Mouse (Mus musculus) megakaryocyte progenitor cell, adult 5-6 weeks (primary cell): ENCODE measurements around the gene Cbx5. TPM values are rescaled to one million over a fixed set of nuclear protein-coding genes. Genes with fewer than 3 reads are reported as not detected.
"Not testable (repeated sequence)": the region's sequence is repeated elsewhere in the genome, so short reads cannot be mapped to it uniquely, and the experiment has no call there.

Experiments used
- ATAC-seq: replicated peaks from 2 replicates; pipeline ENCODE4 v1.8.0; 2016; ENCODE audit warnings: mild to moderate bottlenecking, moderate TSS enrichment, inconsistent platforms; ENCODE audit not compliant: poor library complexity
- total RNA-seq, 2 experiments: library from RNA; stranded (forward) in 1 of 2; stranded (reverse) in 1 of 2; fragments of 157-497, 149-512 nt in 1 of 2; fragments of 200-1000 nt in 1 of 2; gene quantifications; 2 replicates each; pipeline versions ENCODE4 v1.2.3 to v1.2.4; 2015 to 2017

The Cbx5 gene
- total RNA-seq (2015): 112 and 119 TPM in 2 replicates
- 194 and 261 TPM in 2 replicates for total RNA-seq (2017)

DNA sequence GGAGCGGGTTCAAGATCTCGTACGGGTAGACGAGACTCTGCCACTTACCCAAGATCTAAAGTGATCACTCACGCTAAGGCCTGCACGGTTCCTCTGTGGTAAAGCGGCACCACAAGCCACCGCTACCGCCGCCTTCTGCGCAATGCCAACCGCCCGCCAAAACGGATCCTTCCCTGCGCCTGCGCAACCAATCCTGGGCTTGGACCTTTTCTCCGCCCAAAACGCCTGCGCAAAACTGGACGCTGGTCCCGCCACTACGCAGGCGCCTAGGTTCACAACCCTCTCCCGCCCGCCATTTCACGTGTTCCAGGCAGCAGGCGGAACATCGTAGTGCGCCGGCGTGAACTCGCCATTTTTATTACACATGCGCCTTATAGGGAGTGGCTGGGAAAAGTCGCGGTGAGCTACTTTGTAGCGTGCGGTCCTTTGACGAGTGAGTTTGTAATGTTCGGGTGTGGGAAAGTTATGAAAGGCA is at the start of gene Cbx5:
TSS of gene Cbx5 (minus strand) at position 132 of the 475 bp plus-strand sequence.
- peak; percentile 62 for ATAC-seq

DNA sequence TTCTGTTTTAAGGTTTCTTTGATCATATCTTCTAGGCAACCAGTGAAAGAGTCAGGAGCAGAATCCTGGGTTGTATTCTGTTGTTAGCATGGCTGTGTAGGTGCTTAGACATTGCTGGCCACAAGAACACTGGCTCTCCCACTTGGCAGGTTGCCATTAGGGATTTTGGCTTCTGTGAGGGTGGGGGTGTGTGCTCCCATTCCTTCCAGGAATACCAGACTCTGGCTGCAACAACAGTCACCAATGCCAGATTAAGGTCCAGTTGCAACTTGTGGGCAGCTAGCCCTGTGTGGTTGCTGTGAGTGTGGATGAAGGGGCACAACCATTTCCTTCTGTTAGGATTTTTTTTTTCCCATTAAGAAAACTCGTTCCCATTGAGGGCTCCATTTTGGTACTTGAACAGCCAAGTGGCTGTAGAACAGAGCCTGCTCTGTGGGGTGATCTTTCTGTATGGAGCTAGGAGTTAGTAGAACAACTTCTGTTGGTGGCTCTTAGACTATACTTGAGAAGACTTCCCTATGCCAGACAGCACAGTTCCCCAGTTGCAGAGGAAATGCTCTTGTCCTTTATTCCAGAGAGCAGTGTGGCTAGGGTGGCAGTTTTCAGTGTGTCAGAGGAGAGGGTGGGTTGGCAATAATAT is 46.3 kb upstream of the Cbx5 start:
- no peak for ATAC-seq

DNA sequence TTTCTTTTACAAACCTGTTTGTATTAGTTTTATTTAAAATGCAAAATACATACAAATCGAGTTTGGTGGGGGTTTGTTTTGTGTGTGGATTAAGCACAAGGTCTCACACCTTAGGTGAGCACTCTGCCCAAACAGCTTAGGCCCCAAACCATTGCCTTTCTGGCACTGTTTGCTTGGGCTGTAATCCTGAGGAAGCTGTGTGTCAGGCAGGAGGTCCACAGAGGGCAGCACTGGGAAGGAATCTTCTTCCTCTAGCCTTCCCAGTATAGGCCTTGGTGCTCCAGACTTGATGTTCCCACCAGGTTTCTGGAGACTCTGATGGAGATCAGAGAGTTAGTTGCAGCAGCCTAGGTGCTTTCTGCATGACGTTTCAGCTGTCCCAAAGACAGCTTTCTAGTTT is 45.0 kb upstream of the Cbx5 start:
- ATAC-seq: no peak

DNA sequence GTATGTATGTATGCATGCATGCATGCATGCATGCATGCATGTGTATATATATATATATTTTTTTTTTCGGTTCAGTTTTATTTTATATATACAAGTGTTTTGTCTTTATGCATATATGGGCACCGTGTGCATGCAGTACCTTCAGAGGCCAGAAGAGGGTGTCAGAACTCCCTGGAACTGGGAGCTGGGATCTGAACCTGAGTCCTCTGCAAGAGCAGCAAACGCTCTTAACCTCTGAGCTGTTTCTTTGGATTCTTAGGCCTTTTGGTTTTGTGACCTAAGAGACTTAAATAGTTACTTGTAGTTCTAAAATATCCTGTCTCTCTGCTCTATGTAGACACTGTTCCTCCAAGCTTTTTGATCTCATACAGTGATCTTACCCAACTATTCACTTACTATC is 44.5 kb upstream of the Cbx5 start:
- peak; percentile 73 for ATAC-seq

DNA sequence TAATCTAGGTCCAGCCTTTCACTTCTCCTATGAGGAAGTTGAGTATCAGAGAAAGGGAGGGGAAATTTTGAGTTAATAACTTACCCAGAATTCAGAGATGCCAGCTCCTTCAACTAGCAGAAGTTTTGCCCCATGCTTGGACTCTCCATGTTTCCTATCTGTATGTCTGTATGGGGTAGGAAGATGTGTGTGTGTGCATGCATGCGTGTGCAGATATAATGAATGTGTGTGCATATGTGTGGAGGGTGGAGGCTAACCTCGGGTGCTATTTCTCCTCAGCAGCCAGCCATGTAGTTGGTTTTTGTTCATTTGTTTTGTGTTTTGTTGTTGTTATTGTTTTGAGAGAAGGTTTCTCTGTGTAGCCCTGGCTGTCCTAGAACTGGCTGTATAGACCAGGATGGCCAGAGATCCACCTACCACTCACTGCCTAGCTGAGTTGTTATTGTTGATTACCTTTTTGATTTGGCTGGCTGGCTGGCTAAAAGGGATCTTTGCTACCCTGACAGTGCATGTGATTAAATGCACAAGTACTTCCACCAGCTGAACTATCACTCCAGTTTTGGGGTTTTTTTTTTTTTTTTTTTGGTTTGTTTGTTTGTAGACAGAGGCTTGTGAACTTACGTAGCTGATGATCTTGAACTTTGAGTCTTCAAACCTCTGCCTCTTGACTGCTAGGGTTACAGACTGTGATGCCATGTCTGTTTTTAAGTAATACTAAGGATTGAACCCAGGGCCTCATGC is 42.0 kb upstream of the Cbx5 start:
- ATAC-seq: no peak

DNA sequence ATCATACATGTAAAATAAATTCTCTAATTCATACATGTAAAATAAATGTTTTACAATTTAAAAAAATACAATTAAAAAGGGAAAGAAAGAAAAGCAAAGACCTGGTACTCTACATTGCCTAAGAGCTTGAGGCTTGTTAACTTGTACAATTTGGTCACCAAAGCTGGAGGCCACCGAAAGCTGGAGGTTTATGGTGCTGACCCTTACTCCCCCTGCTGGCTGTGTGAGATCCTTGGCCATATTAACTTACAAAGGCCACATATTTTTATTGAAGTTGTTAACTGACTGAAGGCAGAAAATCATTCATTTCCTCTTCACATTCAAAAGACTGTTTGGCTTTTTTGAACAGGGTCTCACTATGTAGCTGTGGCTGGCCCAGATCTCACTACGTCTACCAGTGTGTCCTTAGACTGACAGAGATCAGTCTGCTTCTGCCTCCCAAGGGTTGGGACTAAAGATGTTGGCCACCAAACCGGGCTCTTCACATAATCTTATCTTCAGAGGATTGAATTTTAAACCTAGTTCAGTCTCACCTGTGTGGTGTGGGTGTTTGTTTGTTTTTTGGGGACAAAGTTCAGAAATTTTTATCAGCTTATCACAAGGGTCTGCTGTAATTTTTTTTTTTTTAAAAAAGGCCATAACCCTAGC is 41.3 kb upstream of the Cbx5 start:
- peak; percentile 85 for ATAC-seq

DNA sequence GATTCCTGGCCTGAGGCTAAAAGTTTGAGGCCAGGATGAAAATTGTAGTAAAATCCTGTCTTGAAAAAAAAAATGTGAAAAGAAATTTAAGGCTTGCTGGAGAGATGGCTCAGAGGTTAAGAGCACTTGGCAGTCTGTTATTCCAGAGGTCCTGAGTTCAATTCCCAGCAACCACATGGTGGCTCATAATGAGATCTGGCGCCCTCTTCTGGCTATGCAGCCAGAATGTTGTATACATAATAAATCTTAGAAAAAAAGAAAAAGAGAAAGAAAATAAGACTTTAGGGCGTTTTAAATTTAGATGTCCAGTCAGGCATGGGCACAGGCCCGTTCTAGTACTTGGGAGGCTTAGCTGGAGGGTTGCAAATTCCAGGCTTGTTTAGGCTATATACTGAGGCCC is 40.1 kb upstream of the Cbx5 start:
- ATAC-seq: peak; percentile 37; the same call in 1 of the 2 replicates

DNA sequence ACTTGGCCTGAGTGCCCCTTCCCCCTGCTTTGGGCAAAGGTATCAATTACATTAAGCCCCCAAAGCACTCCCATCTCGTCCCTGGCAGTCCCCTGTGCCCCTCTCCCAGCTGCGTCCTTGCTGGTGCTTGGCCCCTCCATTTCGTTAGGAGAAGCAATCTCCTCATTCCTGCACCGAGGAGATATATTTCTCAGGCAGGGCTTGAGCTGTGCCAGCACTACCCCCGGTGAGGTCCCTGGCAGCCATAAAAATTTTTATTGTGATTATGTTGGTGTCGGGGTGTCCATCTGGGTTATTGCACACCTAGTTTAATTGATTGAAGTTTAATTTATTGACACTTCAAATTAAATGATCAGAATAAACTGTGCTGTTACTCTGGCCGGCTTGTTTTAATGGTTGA is 38.3 kb upstream of the Cbx5 start:
- no peak for ATAC-seq

DNA sequence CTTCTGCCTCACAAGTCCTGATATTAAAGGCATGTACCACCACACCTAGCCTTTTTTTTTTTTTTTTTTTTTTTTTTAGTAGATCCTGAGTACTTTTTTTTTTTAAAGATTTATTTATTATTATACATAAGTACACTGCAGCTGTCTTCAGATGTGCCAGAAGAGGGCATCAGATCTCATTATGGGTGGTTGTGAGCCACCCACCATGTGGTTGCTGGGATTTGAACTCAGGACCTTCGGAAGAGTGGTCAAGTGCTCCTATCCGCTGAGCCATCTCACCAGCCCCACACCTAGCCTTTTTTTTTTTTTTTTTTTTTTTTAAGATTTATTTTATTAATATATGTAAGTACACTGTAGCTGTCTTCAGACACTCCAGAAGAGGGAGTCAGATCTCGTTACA is 36.3 kb upstream of the Cbx5 start:
- ATAC-seq: not testable (repeated sequence)

DNA sequence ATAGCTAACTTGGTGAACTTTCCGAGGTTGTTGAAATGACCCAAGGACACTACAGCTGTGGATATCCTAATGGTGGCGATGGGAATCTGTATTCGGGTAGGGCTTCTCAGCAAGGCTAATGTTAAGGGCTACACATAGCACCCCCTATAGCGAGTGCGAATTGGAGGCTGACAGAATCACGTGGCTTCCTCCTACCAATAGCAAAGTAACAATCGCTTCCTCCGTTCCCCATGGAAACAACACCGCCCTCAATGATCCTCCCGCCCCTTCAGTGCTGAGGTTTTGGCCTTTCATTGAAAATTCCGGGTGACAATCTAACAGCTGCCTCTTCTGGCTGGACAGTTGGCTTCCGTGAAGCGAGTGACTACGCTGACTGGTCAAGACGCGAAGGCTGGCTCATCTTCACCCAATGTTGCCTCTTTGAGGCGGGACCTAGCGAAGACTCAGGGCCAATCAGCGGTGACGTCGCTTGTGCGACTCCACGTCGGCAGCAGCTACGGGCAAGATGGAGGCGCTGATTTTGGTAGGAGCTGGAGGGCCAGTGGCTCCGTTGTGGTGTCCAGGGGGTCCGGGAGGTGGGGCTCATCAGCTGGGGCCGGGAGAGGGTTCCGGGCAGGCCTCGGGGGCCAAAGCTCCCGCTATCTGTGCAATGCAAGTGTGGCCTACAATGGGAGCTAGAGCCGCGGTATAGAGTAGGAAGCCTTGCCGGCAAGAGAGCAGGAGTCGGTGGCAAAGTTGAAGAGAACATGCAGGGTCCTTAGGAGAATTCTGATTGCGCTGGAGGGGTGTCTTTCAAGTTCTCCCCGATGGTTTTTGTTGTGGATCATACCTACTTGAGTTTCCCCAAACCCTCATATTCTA is 33.0 kb upstream of the Cbx5 start, which contains the start of gene Copz1:
TSS of gene Copz1 (plus strand) at position 296 of the 861 bp plus-strand sequence.
- ATAC-seq: peak; percentile 93

DNA sequence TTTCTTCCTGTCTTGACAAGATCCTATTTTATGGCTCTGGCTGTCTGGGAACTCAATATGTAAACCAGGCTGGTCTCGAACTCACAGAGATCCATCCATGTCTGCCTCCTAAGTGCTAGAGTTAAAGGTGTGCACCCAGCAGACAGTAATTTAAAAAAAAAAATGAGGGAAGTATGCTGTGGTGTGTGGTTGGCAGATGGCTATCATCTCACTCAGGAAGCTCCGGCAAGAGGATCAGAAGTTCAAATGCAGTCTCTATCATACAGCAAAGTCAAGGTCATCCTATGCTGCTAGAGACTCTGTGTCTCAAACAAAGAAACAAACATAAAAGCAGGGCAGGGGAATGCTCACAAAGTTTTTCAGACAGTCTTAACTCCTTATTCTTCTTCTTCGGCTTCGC is 29.3 kb upstream of the Cbx5 start:
- peak; percentile 25; the same call in 1 of the 2 replicates for ATAC-seq

DNA sequence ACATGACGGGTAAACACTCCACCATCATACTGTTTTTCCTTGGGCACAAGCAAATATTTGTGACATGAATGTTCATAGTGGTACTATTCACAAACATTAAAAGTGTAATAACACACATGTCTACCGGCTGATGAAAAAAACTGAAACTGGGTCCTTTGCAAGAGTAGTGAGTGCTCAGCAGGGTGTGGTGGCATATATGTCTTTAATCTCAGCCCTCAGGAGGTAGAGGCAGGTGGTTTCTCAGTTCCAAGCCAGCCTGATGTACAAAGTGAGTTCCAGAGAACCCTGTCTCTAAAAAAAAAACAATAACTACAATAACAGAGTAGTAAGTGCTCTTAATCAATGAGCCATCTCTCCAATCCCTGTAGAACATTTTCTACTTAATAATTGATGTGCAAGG is 25.2 kb upstream of the Cbx5 start:
- ATAC-seq: no peak

DNA sequence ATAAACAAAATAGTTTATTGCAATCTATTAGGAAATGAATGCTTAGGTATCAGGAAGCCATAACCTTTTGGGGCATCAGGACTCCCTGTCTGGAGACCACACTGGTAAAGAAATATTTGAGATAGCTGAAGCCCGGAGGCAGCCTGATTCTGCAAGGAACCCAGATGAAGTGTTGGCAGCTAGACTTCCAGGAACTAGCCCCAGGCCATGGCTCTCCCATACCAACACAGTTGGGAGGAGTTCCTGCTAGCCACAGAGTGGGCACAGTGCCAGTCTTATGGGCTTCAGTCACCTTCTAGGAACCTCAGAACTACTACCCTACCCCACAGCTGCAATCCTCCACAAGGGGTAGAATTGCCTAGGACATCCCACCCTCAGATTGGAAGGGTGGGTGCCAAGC is 20.4 kb upstream of the Cbx5 start:
- peak; percentile 24 for ATAC-seq

DNA sequence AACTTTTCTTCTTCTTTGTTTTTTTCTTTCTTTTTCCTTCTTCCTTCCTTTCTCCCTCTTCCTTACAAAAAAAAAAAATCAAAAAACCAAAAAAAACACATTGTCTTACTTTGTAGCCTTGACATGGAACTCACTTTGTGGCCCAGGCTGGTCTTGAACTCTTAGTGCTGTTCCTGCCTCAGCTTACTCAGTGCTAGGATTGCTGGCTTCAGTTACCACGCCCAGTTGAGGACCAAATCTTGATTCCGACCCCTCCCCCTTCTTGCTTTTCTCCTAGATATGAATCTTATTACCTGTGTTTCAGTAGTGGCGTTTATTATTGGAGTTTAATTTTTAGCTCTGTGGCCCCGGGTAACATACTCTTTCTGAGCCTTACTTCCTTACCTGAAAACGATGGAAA is 19.5 kb upstream of the Cbx5 start:
- ATAC-seq: no peak

DNA sequence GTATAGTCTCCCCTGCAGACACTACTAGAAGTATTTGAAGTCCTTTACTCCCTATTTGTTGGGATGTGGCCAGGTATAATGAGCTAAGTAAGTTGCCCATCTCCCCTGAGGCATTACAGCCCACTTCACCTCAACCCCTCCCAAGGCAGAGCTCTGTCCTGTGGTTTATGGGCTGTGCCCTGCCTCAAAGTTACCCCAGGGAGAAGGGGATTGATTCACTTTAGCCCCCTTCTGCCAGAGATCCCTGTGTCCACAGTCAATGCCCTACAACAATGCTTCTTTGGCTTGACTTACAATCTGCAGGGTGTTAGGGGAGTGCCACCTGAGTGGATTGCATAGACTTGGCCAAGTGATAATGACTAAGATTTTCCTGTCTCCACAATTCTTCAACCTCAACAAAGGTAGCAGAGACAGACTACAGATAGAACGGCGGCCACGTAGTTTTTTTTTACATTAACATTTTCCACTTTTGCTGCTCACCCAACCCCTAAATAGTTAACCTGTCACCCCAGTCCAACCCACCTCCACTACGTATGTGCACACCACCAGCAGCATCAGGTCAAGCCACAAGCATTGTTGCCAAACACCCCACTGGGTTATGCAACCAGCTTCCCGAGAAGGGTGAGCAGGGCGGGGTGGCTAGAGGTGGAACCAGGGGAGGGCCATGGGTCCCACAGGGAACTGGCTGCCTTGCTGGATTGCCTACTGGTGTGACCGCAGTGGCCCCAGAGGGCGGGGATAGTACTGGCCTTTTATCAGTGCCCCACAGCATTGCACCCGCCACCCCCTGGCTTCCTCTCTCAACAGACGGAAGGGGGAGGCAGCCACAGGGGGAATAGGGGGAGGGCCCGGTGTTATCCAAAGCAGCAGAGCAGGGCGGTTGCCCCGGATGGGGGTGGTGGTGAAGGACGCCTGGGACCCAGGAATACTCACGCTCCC is 18.4 kb upstream of the Cbx5 start, which contains the start of gene Nfe2:
TSS of gene Nfe2 (minus strand) at position 614 of the 939 bp plus-strand sequence.
- peak; percentile 84 for ATAC-seq

DNA sequence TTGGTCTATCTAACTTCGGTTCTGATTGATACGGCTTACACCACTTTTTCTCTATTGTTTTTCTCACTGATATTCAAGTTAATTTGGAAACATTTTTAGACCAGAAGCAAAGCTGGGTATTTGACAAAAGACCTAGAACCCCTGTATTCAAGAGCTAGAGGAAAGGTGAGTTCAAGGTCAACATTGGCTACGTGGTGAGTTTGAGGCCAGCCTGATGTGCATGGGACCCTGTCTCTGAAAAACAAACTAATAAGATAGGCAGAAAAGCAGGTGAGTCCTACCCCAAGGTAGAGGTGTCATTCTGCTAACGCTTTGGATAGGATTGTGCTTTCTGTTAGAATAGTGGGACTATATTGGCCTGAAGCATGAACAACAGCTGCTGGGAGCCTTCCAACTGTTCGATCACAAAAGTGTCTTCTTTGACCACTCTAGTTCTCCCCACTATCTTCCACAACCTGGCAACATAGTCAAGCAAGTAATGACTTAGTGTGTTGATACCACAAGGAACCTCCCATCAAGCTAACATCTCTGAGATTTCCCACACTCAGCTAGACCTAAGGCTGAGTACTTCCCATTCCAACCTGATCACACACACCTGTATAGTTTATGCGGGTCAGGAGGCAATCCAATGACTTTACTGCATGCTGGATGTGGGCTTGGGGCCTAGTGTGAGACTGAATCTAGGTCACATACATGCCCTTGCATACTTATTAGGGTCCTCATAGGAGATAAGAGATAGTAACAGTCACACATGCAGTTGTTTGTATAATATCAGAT is 16.8 kb upstream of the Cbx5 start:
- ATAC-seq: no peak

DNA sequence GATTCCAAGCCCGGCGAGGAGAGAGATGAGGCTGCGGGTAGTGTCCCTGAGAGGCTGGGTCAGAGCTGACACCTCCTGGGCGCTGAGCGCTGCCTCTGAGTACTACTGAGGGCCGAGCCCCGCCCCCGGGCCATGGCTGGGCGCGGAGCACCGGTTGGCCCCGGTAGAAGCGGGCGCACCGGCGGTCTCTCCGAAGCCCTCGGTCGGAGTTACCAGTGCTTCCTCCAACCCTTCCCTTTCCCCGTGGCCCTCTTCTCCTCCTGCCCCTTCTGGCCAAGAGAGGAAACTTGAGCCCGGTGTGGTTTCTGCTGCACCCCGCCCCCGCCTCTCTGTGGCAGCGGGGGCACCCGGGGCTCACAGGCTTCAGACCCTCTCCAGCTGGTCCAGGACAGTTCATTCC is 15.6 kb upstream of the Cbx5 start:
- peak; percentile 21 for ATAC-seq

DNA sequence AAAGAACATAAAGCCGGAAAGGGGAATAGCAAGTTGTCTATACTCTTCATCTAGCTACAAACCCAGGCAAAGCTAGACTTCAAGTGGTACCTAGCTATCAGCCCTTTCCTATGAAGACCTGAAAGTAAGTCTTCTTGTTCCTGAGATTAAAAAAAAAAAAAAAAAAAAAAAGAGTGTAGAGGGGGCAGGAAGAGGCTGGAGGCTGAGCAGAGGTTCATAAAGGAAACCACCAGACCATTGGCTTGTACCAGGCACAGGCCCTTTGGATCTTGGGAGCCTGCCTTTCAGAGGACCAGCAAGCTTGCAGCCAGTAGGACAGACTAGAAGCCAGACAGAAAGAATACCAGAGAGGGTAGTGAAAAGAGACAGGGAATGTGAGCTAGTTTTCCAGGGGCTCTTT is 13.7 kb upstream of the Cbx5 start:
- no peak for ATAC-seq

DNA sequence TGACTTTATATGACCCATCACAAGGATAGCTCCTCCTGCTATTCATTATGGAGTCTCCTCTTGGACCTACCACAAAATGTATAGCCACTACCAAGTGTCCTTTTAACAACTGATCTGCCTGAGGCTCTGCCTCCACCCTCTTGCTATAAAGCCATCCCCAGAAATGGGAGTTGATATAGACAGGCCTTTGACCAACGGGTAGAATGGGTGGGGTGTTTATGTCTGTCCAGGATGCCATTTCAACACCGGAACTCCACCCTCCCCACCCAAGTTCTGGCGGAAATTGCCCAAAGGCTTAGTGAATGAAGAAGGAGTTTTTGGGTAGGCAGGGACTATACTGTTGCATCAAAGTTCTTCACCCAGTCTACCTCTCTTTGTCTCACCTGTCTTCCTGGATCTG is 13.0 kb upstream of the Cbx5 start:
- peak; percentile 35 for ATAC-seq
